In genomic region chr7:19627721-19628120, GRCm38 (mm10) we compare ENCODE assay signal across 8 mouse cellular contexts. TPM values are rescaled to one million over a fixed set of nuclear protein-coding genes. Genes with fewer than 3 reads are reported as not detected.
DNase-seq lines count a peak whose midpoint lies in the region; ATAC-seq and TF ChIP-seq lines count a peak whose summit lies in the region.

No protein-coding gene starts in this region.

- no peak overlapping the region for H3K4me3 ChIP-seq in bone marrow, adult 2 months (replicated peaks; ENCODE audit: control insufficient read depth, low read depth, low read length)
- no peak overlapping the region for H3K4me3 ChIP-seq in hindbrain, embryonic 11.5 days (ENCODE audit: low read depth, low read length)
- H3K4me3 ChIP-seq in midbrain, embryonic 12.5 days, result peak overlapping the region; percentile 74; the same call in 1 of the 2 replicates

- peak overlapping the region; percentile 96; the same call in 1 of the 2 replicates for H3K4me2 ChIP-seq in hindbrain, embryonic 11.5 days (replicated peaks; ENCODE audit: low read depth, low read length)
- H3K4me2 ChIP-seq in midbrain, embryonic 12.5 days (replicated peaks), result peak overlapping the region; percentile 95; the same call in 1 of the 2 replicates

- H3K9ac ChIP-seq in hindbrain, embryonic 11.5 days (ENCODE audit: low read depth, low read length), result no peak overlapping the region
- H3K9ac ChIP-seq in midbrain, embryonic 12.5 days (replicated peaks), result no peak overlapping the region

- no peak for TF ChIP-seq CTCF in bone marrow, adult 2 months (IDR thresholded peaks at IDR 0.05; ENCODE audit: control insufficient read depth, insufficient read depth, low read length)

- no peaks in the 10 kb centered on the region for H3K27me3 ChIP-seq in hindbrain, embryonic 11.5 days (ENCODE audit: control insufficient read depth, insufficient read depth, low read length)
- peaks cover 3% of the 10 kb centered on the region; the same call in 1 of the 2 replicates for H3K27me3 ChIP-seq in midbrain, embryonic 12.5 days

- peaks cover 3% of the 10 kb centered on the region; the same call in 1 of the 2 replicates for H3K4me1 ChIP-seq in bone marrow, adult 2 months (ENCODE audit: control insufficient read depth, insufficient read depth, low read length)
- no peaks in the 10 kb centered on the region for H3K4me1 ChIP-seq in hindbrain, embryonic 11.5 days (replicated peaks; ENCODE audit: control insufficient read depth, insufficient read depth, low read length)
- H3K4me1 ChIP-seq in midbrain, embryonic 12.5 days, result 0 out of 2 replicates have a peak, but pooled peaks cover 6% of the 10 kb centered on the region

- WGBS in bone marrow, adult 2 months, result 67% methylated on average over 3 of the region's 3 CpGs
- WGBS in hindbrain, embryonic 11.5 days, result 61% methylated on average over 3 of the region's 3 CpGs
- WGBS in midbrain, embryonic 12.5 days, result 70% methylated on average over 3 of the region's 3 CpGs

- H3K9me3 ChIP-seq in hindbrain, embryonic 11.5 days (ENCODE audit: control insufficient read depth, low read length), result no peaks in the 10 kb centered on the region
- no peaks in the 10 kb centered on the region for H3K9me3 ChIP-seq in midbrain, embryonic 12.5 days

- ATAC-seq in hindbrain, embryonic 11.5 days (ENCODE audit: low FRiP score), result no peak
- no peak for ATAC-seq in midbrain, embryonic 12.5 days (ENCODE audit: low FRiP score, low read depth)

- H3K27ac ChIP-seq in bone marrow, adult 2 months (ENCODE audit: control insufficient read depth, insufficient read depth, low read depth, low read length, poor library complexity), result peak overlapping the region; percentile 17; the same call in 1 of the 2 replicates
- H3K27ac ChIP-seq in hindbrain, embryonic 11.5 days (ENCODE audit: low read depth, low read length), result no peak overlapping the region
- no peak overlapping the region for H3K27ac ChIP-seq in midbrain, embryonic 12.5 days (replicated peaks)

- no peak for TF ChIP-seq POLR2A in bone marrow, adult 2 months (IDR thresholded peaks at IDR 0.05; ENCODE audit: borderline replicate concordance, control insufficient read depth, low read depth, low read length)

- no peaks in the 10 kb centered on the region for H3K36me3 ChIP-seq in hindbrain, embryonic 11.5 days (ENCODE audit: control insufficient read depth, insufficient read depth, low read length)
- peaks cover 9% of the 10 kb centered on the region for H3K36me3 ChIP-seq in midbrain, embryonic 12.5 days

- DNase-seq in kidney, adult 9 months, result peak; percentile 29
- DNase-seq in kidney, postnatal 4 days, result no peak
- no peak for DNase-seq in hindbrain, embryonic 11.5 days (ENCODE audit: low spot score)
- DNase-seq in right cerebral cortex, postnatal 14 days, result no peak
- DNase-seq in adrenal gland, postnatal 36 days, result no peak
- no peak for DNase-seq in embryo, embryonic 10 days (ENCODE audit: low spot score)

RNA-seq across cellular contexts. Expression of gene Relb, which starts 1.5 kb away (rescaled TPM):
- 6.4 and 12.0 TPM in 2 replicates for polyA plus RNA-seq in bone marrow, adult 2 months (2011; ENCODE audit: insufficient read depth, insufficient read length, low replicate concordance, missing spikeins)
- polyA plus RNA-seq in hindbrain, embryonic 11.5 days (2014; fragmentation: Nextera tagmentation; extraction: Ambion mirVana), result 3.7 and 3.9 TPM in 2 replicates
- 4.2 and 4.9 TPM in 2 replicates for polyA plus RNA-seq in midbrain, embryonic 12.5 days (2016; fragmentation: Nextera tagmentation; extraction: Ambion mirVana)
- total RNA-seq in adrenal gland, postnatal 36 days (2021), result 10 to 100 TPM; 33.6 to 34.7 TPM

RNA-seq across cellular contexts. Expression of gene Clasrp, which starts 23.4 kb away (rescaled TPM):
- polyA plus RNA-seq in bone marrow, adult 2 months (2011; ENCODE audit: insufficient read depth, insufficient read length, low replicate concordance, missing spikeins), result 64.7 and 98.2 TPM in 2 replicates
- polyA plus RNA-seq in hindbrain, embryonic 11.5 days (2014; fragmentation: Nextera tagmentation; extraction: Ambion mirVana), result 49.8 and 50.5 TPM in 2 replicates
- 71.7 and 74.3 TPM in 2 replicates for polyA plus RNA-seq in midbrain, embryonic 12.5 days (2016; fragmentation: Nextera tagmentation; extraction: Ambion mirVana)
- 10 to 100 TPM; 28.1 to 39.7 TPM for total RNA-seq in adrenal gland, postnatal 36 days (2021)

RNA-seq across cellular contexts. Expression of gene Clptm1, which starts 37.1 kb away (rescaled TPM):
- 18.1 and 31.2 TPM in 2 replicates for polyA plus RNA-seq in bone marrow, adult 2 months (2011; ENCODE audit: insufficient read depth, insufficient read length, low replicate concordance, missing spikeins)
- polyA plus RNA-seq in hindbrain, embryonic 11.5 days (2014; fragmentation: Nextera tagmentation; extraction: Ambion mirVana), result 86.2 and 94.4 TPM in 2 replicates
- 103 and 106 TPM in 2 replicates for polyA plus RNA-seq in midbrain, embryonic 12.5 days (2016; fragmentation: Nextera tagmentation; extraction: Ambion mirVana)
- total RNA-seq in adrenal gland, postnatal 36 days (2021), result 100 to 1,000 TPM; 175 to 178 TPM

RNA-seq across cellular contexts. Expression of gene Apoc2, which starts 50.0 kb away (rescaled TPM):
- polyA plus RNA-seq in bone marrow, adult 2 months (2011; ENCODE audit: insufficient read depth, insufficient read length, low replicate concordance, missing spikeins), result 13.2 TPM in 1 of 2 replicates, not detected in the other
- 0.33 TPM in 1 of 2 replicates, not detected in the other for polyA plus RNA-seq in hindbrain, embryonic 11.5 days (2014; fragmentation: Nextera tagmentation; extraction: Ambion mirVana)
- polyA plus RNA-seq in midbrain, embryonic 12.5 days (2016; fragmentation: Nextera tagmentation; extraction: Ambion mirVana), result 0.45 TPM in 1 of 2 replicates, not detected in the other
- 1 to 10 TPM in 1 of 2 experiments, not detected in 1; 1.9 TPM for total RNA-seq in adrenal gland, postnatal 36 days (2021)

RNA-seq across cellular contexts. Expression of gene Gemin7, which starts 50.3 kb away (rescaled TPM):
- polyA plus RNA-seq in bone marrow, adult 2 months (2011; ENCODE audit: insufficient read depth, insufficient read length, low replicate concordance, missing spikeins), result 52.9 and 74.3 TPM in 2 replicates
- polyA plus RNA-seq in hindbrain, embryonic 11.5 days (2014; fragmentation: Nextera tagmentation; extraction: Ambion mirVana), result 161 and 173 TPM in 2 replicates
- 129 and 132 TPM in 2 replicates for polyA plus RNA-seq in midbrain, embryonic 12.5 days (2016; fragmentation: Nextera tagmentation; extraction: Ambion mirVana)
- total RNA-seq in adrenal gland, postnatal 36 days (2021), result 10 to 100 TPM; 71.8 to 90.6 TPM
